Mouse (Mus musculus) bone marrow macrophage, adult 2 months (primary cell): ENCODE results near the gene Mkrn2os. TPM values are rescaled to one million over a fixed set of nuclear protein-coding genes. Genes with fewer than 3 reads are reported as not detected.

Experiments used
- H3K27ac ChIP-seq: 2 replicates; pipeline ENCODE4 v1.5.1; 2012; ENCODE audit warnings: low read depth, low read length; ENCODE audit not compliant: insufficient read depth
- H3K4me1 ChIP-seq: 2 replicates; pipeline ENCODE4 v1.6.1; 2012; ENCODE audit warnings: low read length; ENCODE audit not compliant: control insufficient read depth, insufficient read depth
- H3K4me3 ChIP-seq: 2 replicates; pipeline ENCODE4 v1.5.1; 2012; ENCODE audit warnings: mild to moderate bottlenecking, low read length, moderate library complexity; ENCODE audit not compliant: insufficient read depth
- CTCF ChIP-seq: IDR thresholded peaks from 2 replicates; pipeline ENCODE4 v1.5.1; 2012; ENCODE audit warnings: low read depth, mild to moderate bottlenecking, low read length, moderate library complexity
- POLR2A ChIP-seq: IDR thresholded peaks from 2 replicates; pipeline ENCODE4 v1.6.1; 2012; ENCODE audit warnings: mild to moderate bottlenecking, low read depth, low read length, borderline replicate concordance
- polyA plus RNA-seq: library from polyadenylated mRNA; stranded (reverse); fragments of >200 nt; gene quantifications from 2 replicates; pipeline ENCODE4 v1.2.4, GENCODE M21; 2012; ENCODE audit not compliant: missing spikeins, insufficient read depth, insufficient read length

Mkrn2os gene
- polyA plus RNA-seq, 1 experiment, result not detected

- H3K4me1 ChIP-seq, result peaks cover 13% of the 10 kb centered on the region
- TF ChIP-seq CTCF (no peak), POLR2A (no peak)
Observed at GRCm38 (mm10) chr6:115546276-115546675, 46.1 kb downstream of the Mkrn2os start.

GRCm38 (mm10) chr6:115544442-115544970 lies 47.9 kb downstream of the Mkrn2os start, which contains the start of gene Tsen2:
Tsen2 (plus strand) TSS chr6:115544664.
- H3K27ac ChIP-seq, result 0 out of 2 replicates have a peak within 1 kb of the TSS, but pooled peaks have one; percentile 13
- TF ChIP-seq CTCF, result no peak

More at GRCm38 (mm10) chr6:115546276-115546675, 46.1 kb downstream of the Mkrn2os start:
- Histone ChIP-seq H3K4me3 (no peak overlapping the region), H3K27ac (no peak overlapping the region)

GRCm38 (mm10) chr6:115542341-115542740 lies 50.0 kb downstream of the Mkrn2os start:
- Histone ChIP-seq H3K4me3 (no peak overlapping the region), H3K27ac (no peak overlapping the region), H3K4me1 (peaks cover 13% of the 10 kb centered on the region)
- no peak for TF ChIP-seq CTCF
- TF ChIP-seq POLR2A, result no peak

More at GRCm38 (mm10) chr6:115544442-115544970, 47.9 kb downstream of the Mkrn2os start, which contains the start of gene Tsen2:
- peak within 1 kb of the TSS; percentile 78 for H3K4me3 ChIP-seq
- peaks cover 13% of the 10 kb centered on the region for H3K4me1 ChIP-seq

GRCm38 (mm10) chr6:115541676-115542275 lies 50.6 kb downstream of the Mkrn2os start:
- Histone ChIP-seq H3K4me3 (no peak overlapping the region), H3K4me1 (peaks cover 13% of the 10 kb centered on the region), H3K27ac (no peak overlapping the region)
- TF ChIP-seq POLR2A, result no peak
- no peak for TF ChIP-seq CTCF

- Histone ChIP-seq H3K27ac (no peak overlapping the region), H3K4me3 (no peak overlapping the region), H3K4me1 (peaks cover 4% of the 10 kb centered on the region; the same call in 1 of the 2 replicates)
- TF ChIP-seq POLR2A (no peak), CTCF (peak; percentile 79)
Observed at GRCm38 (mm10) chr6:115538645-115539429, 53.5 kb downstream of the Mkrn2os start.

- no peaks in the 10 kb centered on the region for H3K4me1 ChIP-seq
- no peak overlapping the region for H3K4me3 ChIP-seq
- TF ChIP-seq CTCF, result no peak
- TF ChIP-seq POLR2A, result no peak
- no peak overlapping the region for H3K27ac ChIP-seq
Observed at GRCm38 (mm10) chr6:115536169-115536568, 56.2 kb downstream of the Mkrn2os start.

- TF ChIP-seq CTCF (no peak), POLR2A (no peak)
- Histone ChIP-seq H3K27ac (no peak overlapping the region), H3K4me3 (no peak overlapping the region), H3K4me1 (no peaks in the 10 kb centered on the region)
Observed at GRCm38 (mm10) chr6:115534617-115535016, 57.8 kb downstream of the Mkrn2os start.

Other genes with a start within 250 kb of the Mkrn2os start
- gene Pparg, start 231.6 kb downstream of the Mkrn2os start, polyA plus RNA-seq, result 32.2 and 41.1 TPM in 2 replicates
- gene Tsen2, start 47.9 kb downstream of the Mkrn2os start, polyA plus RNA-seq, result 6.0 and 6.5 TPM in 2 replicates
- 13.4 and 15.6 TPM in 2 replicates for gene Mkrn2, start 9.3 kb upstream of the Mkrn2os start, polyA plus RNA-seq
- gene Raf1, start 84.1 kb upstream of the Mkrn2os start, polyA plus RNA-seq, result 89.1 and 89.4 TPM in 2 replicates
- not detected in 2 replicates for gene Tmem40, start 169.8 kb upstream of the Mkrn2os start, polyA plus RNA-seq
- gene Cand2, start 182.0 kb upstream of the Mkrn2os start, polyA plus RNA-seq, result 0.39 and 0.40 TPM in 2 replicates
- 2,269 and 2,339 TPM in 2 replicates for gene Rpl32, start 216.2 kb upstream of the Mkrn2os start, polyA plus RNA-seq
- 0.31 and 0.32 TPM in 2 replicates for gene Efcab12, start 245.8 kb upstream of the Mkrn2os start, polyA plus RNA-seq